Mouse (Mus musculus): ENCODE data around the gene Camsap1.

The Camsap1 gene

DNA sequence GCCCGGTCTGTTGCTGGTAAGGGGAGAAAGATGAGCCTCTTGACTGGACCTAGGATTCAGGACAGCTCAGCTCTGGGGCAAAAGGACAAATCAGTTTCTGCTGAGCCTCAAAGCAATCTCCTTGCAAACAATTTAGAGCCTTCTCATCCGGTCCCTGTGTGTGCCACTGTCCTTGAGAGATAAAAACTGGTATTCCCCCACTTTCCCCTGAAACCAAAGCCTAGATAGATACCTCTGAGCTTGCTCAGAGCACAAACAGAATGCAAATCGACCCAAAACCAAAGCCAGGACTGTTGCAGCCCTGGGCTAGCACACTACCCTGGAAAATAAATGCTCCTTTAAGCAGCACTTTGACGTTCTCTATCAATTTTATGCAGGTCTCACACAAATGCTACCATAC lies 4.1 kb downstream of the Camsap1 start:
- no peak for DNase-seq (ENCODE audit: low spot score)

DNA sequence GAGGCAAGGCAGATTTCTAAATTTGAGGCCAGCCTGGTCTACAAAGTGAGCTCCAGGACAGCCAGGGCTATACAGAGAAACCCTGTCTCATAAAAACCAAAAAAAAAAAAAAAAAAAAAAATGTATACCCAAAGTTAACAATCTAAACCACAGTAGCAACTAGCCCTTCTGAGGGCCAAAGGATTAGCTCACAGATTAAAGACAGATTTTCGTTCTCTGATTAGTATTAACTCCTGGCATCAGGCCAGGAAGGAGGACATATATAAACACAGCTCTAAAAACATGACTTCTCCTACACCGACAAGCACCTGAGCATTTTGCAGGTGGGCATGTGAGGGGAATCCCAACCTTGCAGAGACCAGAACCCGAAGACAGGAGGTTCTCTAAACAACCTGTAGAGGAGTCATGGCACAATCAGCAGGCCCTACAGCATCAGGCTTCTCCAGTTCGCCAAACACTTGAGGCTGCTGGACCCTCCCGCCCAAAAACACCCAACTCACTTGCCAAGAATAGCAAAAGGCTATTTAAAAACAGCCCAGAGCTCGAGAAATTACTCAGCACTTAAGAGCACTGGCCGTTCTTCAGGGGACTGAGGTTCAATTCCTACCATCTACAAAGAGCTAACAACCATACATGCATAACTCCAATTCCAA lies 5.4 kb downstream of the Camsap1 start:
- DNase-seq (ENCODE audit: low spot score), result no peak

DNA sequence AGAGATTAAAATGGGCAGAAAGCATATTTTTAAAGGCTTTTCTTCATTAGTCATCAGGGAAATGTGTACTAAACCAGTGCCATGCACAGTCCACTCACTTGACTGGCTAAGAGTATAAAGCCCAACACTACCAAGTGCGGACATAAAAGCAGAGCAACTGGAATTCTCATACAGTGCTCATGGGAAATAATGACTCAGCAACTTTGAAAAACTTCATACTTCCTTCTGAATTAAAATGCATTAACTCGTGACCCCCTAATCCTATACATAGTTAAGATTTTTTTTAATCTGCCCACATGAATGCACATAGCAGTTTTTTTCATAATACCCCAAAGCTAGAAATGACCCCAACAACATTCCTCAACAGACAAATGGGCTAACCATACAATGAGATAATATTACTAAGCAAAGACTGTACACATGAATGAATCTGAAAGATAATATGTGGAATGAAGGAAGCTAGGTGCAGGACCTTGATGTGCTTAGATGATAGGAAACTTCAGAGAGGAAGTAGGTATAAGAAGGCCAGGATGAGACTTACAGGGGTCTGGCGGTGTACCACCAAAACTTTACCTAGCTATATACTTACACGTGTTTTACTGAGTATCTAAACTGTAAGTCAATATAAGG lies 7.8 kb downstream of the Camsap1 start:
- DNase-seq (ENCODE audit: low spot score), result no peak

DNA sequence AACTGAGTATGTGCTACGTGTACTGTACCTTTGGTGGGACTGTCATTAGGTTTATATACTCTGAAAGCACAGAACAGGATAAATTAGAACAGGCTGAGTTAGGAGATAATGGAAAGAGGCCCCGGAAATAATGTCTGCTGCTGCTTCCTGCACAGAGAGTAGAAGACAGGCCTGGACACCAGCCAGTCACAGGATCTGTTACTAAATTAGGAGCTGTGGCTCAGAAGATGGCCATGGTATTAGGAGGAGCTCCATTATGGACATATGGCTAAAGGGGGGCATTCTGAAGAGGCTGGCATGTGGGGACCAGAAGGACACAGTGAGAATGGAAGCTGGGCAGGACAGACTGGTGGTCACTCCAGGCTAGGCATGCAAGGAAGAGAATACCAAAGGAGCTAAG lies 12.7 kb downstream of the Camsap1 start:
- no peak for DNase-seq (ENCODE audit: low spot score)

DNA sequence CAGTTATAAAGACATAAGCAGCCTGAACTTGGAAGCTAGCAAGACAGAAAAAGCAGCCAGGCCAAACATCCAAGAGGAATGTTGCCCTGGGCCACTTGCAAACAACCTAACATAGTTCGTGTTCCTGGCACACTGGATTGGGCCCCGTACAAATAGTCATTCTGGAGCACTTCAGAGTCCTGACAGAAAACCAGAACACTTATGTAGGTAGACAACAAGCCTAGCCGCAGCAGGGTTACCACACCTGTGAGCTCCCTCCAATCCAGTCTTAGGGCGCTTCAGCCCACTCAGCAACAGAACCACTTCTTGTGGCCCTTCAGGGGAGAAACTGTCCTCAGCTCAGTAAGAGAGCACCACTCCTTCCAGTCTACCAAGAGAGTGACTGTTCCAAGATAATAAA lies 13.8 kb downstream of the Camsap1 start:
- no peak for DNase-seq (ENCODE audit: low spot score)

DNA sequence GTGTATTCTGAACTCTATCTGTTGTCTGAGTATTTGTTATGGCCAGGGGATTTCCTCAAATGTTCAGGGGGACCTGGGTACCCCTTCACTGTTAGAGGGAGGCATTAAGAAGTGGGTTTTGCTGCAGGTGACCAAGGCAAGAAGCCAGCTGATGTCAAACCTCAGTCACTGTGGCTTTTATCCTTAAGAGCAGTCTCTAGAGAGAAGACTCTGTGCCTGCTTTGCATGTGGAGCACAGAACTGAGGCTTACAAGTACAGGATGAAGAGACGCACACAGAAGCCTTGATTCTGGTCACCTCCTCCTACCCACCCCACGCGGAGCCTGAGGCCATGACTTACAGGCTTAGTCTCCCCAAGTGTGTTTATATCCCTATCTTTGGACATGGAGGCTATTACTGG lies 33.8 kb downstream of the Camsap1 start:
- no peak for DNase-seq (ENCODE audit: low spot score)

DNA sequence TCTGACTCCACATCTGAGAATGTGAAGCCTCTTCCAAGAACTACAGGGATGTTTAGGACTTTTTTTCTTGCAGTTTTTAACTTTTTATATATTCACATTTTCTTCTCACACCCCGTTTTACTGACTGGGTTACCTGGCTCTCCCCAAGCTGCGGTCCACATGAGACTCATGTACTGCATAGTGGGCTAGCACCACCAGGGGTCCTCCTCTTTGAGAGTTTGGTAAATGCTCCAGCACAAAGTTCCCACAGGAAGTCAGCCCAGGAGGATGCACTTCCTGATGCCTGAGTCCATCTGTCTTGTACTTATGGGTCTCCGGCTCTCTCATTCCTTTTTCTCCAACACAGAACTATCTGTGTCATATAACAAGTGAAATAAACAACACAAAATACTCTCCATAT lies 35.1 kb downstream of the Camsap1 start:
- peak; percentile 41 for DNase-seq (ENCODE audit: low spot score)

DNA sequence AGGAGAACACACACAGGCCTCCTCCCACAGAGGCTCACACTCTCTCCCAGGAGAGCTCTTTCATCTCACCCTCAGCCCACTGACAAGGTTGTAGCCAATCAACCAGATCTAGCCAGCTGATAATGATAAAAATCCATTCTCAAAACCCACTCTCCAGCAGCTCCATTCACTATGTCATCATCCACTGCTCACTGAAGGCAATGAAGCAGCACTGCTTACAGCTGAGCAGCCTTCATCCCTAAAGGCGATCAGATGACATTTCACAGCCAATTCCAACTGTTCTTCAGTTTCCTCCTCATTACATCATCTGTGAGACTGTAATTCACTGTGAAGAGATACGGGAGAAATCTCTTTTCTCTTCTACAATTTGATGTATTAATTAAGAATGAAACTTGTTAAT lies 39.3 kb downstream of the Camsap1 start:
- no peak for DNase-seq (ENCODE audit: low spot score)

DNA sequence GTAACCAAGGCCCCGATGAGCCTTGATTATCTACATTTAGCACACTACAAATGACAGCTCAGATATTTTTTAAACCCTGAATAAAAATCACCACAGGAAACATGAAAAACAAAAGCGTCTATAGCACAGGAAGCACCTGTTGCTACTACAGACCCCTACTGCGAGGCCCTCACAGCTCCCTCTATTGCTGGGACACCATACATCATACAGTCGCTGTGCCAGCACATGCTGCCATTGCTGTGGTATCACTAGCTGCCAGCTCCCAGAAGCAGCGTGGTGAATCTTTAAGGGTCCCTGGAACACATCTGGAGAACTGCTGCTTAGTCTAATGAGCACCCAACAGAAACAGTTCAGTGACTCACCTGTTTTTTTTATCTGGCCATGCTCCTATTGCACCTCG lies 42.6 kb downstream of the Camsap1 start:
- DNase-seq (ENCODE audit: low spot score), result no peak

DNA sequence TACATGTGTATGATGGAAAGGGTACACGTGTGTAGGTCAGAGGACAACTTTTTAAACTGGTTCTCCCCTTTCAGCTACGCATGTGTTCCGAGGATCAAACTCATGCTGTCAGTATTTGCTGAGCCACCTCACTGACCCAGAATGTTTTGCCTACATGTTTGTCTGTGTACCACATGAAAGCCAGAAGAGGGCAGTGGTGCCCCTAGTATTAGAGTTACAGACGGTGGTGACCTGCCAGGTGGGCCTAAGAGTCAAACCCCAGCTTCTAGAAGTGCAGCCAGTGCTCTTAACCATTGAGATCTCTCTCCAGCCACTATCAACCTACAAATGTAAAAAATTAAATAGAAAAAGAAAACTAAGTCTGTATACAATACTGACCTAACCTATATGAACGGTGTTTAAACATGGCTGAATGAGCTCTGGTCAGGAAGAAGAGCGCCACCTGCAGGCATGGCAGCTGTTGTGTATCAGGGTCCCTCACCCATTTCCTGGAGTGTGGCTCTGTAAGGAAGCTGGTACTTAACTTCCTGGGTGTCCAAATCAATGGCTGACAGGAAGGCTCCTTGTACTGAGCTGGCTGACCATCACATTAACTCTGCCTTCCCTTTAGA lies 51.7 kb downstream of the Camsap1 start:
- peak; percentile 64 for DNase-seq (ENCODE audit: low spot score)

DNA sequence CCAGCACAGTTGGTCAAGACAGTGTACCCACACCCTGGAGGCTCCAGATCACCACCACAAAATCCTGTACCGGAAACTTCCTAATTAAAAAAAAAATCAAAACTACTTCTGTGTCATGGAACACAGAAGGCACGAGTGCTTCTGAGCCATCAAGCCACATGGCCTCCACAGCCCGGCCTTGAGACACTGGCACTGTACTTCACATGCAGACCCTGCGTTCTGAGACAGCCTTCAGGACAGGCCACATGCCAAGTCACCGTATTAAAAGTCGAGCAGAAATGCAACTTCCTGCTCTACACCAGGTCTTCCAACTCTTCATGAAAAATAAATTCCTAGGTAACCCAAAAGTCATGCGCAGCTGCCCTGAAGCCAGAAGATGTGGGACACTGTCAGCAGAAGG lies 55.3 kb downstream of the Camsap1 start:
- DNase-seq (ENCODE audit: low spot score), result no peak

DNA sequence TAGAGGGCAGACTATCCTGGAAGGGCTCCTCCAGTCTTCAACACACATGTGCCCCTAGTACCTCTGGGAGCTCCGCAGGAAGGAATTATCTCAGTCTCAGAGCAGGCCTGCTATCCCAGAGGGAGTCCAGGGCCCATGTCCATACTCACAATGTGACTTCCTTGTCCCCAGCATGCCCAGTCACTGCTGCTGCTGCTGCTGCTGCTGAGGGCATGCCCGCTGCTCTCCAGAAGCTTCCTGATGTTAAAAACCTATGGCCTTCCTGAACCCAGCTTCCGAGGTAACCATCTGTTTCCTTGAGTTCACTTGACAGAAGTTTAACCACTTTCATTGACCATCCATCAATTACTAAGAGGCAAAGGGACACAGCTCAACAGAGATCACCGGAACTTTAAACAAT lies 58.1 kb downstream of the Camsap1 start:
- no peak for DNase-seq (ENCODE audit: low spot score)

DNA sequence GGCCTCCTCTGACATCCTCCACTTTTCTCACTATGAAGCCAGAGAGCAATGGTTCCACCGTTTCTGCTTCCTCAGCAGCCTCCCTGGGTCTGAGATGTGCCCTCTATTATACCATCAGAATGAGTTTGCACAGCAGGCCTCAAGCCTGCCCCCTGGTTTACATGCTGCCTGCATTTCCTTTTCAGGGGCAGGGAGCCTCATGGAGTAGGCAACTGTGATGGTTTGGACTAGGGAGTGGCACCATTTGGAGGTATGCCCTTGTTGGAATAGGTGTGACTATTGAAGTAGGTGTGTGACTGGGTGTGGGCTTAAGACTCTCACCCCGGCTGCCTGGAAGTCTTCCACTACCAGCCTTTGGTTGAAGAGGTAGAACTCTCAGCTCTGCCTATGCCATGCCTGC lies 59.3 kb downstream of the Camsap1 start:
- no peak for DNase-seq (ENCODE audit: low spot score)

DNA sequence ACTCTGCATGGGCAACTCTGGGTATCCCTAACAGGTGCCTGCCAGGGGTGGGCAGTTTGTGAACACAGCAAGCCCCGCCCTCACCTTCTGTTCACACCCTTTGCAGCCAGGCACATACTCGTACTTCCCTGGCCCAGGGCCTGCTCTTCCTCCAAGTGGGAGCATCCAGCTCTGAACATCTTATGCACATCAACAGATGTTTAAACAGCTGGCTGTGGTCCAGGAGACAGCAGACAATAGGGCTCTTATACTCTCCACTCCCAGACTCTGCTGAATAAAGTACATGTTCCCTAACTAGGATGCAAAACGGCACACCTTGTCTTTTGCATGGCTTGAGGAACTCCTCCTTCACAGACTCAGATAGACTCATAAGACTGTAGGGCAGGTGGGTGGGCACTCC lies 63.1 kb downstream of the Camsap1 start:
- DNase-seq (ENCODE audit: low spot score), result no peak

DNA sequence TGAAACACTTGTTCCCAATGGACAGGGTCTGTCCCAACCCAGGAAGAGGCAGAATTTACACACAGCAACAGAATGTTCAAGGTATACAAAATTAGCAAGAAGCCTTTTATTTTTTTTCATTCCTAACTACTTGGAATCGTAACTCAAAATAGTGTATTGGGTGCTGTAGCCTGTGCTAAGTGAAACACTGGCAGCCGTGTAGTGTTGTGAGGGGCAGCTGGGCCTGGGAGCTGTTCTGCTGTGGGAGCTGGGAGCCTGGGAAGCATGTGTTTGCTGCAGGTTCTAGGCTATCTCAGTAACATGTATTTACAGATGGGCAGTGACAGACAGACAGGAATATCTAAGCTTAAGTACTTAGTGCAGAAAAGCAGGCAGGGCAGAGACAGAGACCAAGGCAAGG lies 64.7 kb downstream of the Camsap1 start:
- DNase-seq (ENCODE audit: low spot score), result no peak

DNA sequence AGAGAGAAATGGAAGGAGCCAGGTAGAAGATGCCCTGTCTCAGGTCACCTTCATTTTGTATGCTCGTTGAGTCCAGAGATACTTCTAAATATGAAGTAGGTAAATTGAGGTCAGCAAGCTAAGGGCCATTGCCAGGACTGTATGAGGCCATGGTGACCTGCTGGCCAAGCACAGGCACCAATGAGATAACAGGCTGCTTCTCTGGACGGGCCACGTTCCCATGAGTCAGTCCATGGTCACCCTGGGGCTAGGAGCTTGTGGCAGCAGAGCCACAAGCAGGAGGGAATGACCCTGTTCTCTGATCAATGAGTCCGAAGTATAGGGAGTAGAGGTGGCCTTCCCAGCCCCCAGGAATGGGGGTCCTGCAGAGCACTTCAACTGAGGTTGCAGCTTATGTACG lies 68.3 kb downstream of the Camsap1 start:
- no peak for DNase-seq (ENCODE audit: low spot score)

DNA sequence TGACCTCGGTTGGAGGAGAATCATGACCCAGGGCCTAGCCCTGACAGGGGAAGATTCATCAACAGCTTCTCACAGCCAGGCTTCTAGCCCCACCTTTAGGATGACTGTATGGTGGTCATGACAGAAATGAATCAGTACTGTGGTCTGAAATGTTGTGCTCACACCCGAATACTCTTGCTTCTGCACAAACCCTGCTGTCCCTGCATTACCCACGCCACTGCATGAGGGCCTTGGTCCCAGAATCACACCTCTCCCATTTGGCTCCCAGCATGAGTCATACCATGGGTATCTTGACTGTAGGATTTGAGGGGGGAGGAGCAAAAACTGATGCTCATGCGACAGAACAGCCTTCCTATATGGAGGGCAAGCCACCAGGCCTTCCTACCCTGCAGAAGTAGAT lies 68.9 kb downstream of the Camsap1 start:
- DNase-seq (ENCODE audit: low spot score), result no peak

DNA sequence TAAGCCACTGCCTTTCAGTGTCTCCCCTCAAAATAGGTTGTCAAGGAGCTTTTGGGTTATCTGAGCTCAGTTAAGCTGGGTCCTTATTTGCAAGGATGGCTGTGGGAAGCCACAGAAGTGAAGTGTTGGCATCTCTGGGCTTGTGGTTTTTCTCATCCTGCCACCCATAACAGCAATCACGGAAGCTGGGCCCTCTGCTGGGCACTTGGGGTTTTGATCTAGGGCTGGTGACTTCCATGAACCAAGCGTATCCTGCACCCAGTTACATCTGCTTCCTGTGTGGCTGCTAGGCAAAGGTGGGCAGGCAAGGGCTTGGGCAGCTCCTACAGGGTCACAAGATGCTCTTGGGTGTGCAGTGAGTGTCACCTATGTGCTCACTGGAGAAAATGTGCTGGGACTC lies 69.8 kb downstream of the Camsap1 start:
- DNase-seq (ENCODE audit: low spot score), result no peak

DNA sequence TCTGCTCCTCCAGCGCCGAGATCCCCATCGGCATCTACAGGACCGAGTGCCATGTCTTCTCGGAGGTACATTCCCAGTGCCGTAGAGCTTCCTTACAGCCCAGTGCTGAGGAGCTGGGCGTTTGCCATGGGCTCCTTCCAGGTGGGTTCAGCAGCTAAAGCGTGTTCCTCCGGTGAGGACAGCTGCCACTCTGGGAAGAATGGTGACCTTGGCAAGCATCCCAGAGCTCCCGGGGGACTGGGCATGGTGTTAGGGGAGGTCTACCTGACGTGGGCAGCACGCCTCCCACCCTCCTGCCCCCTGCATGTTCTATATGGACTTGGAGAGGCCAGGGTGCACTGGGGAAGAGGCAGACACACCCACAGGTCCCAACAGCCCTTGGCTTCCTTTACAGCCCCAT lies 73.2 kb downstream of the Camsap1 start:
- DNase-seq (ENCODE audit: low spot score), result no peak

DNA sequence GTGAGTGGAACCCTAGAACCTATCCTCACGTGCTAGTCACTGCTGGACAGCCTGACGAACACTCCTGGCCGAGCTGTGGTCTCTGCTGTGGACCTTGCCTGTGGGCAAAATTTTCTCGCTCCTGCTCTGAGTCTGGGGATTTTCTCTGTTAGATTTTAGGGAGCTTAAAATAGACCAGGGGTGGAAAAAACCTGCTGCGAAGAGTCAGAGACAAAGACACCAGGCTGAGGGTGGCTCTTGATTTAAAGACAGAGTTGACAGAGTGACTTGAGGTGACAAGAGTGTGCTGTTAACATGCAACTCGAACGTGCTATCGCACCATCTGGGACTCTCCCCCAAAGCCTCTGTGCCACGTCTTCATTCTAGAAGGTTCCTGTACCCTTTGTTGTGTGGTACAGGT lies 84.1 kb downstream of the Camsap1 start:
- no peak for DNase-seq (ENCODE audit: low spot score)

DNA sequence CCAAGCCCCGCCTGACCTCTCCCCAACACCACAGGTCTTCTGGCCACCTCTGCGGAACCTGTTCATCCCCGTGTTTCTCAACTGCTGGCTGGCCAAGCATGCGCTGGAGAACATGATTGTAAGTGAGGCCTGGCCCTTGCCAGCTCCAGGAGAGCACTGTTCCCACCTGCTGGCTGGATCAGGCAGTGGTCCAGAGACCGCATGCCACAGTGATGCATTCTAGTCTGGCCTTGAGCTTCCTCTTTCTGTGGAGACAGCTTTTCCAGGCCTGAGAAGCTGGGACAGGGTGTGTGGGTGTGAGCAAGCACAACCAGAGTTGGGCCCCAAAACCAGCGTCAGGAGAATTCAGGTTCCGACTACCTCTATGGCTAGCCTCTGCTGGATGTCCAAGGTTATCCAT lies 90.6 kb downstream of the Camsap1 start:
- DNase-seq (ENCODE audit: low spot score), result no peak

DNA sequence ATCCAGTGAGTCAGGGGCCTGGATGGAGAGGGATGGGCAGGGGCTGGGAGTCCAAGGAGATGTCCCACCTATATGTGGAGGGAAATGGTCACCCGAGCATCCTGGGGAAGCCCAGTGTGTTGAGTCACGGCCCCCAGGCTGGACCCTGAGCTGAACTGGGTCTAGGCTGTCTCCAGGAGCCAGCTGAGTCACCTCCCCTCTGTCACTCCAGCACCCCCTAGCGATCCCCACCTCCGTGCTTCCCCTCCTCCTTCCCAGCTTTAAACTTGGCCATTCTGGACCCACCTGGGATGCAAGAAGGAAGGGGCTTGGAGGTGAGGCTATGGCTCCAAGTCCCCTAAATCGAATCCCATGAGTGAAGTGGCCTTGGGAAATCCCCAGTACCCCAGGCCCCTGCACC lies 94.9 kb downstream of the Camsap1 start:
- DNase-seq (ENCODE audit: low spot score), result no peak

DNA sequence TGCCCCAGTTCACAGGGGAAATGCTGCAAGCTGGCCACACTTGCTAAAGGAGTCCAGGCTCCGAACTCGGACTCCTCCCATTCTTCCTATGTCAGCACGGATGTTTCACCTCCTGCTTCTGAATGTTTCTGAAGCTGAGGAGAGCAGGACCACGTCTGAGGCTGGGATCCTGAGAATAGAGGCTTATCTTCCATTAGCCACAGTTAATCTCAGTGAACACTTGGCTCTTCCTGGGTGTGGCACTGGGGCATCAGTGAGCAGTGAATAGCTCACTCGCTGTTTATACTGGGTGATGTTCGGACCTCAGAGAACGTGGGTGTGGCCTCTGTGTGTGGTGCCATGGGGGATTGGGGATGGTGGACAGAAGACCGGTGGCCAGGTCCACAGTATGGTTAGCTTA lies 95.9 kb downstream of the Camsap1 start:
- DNase-seq (ENCODE audit: low spot score), result no peak

DNA sequence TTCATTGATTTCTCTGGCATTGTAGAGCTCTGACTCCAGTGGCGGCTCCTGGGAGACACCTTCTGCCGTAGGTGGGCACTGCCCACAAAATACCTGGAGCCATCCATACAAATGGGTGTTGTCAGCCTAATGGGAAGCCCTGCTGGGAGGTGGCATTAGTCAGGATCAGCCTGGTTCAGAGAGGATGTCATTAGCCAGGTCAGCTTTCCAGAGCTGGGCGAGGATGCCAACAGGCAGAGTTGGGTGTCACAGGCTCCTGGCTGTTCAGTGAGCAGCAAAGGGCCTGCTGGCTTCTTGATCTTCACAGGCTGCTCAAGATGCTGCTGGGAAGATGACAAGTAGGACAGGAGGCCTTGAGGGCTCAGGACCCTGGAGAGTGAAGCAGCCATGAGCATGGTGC lies 98.3 kb downstream of the Camsap1 start:
- no peak for DNase-seq (ENCODE audit: low spot score)
